Mouse (Mus musculus) thymus, postnatal 14 days (tissue): ENCODE data around the gene Sf3b6.
A peak's percentile ranks its signal among the peaks of the same experiment; 100 is the strongest.
"Not testable (repeated sequence)": the region's sequence is repeated elsewhere in the genome, so short reads cannot be mapped to it uniquely, and the experiment has no call there.

Experiments
- DNase-seq: peaks from one replicate; pipeline ENCODE4 v3.0.0; 2021

Gene Sf3b6

GRCm38 (mm10) chr12:4817361-4818101, at the start of gene Sf3b6:
Gene Sf3b6, plus strand, starts transcription at chr12:4817544.
- peak; percentile 100 for DNase-seq

- DNase-seq = peak; percentile 97
These were observed 48.6 kb upstream of the Sf3b6 start, which contains the start of the genes Pfn4 and Fam228b for GRCm38 (mm10) chr12:4768492-4769332. Gene Pfn4, plus strand, starts transcription at chr12:4769022. Gene Fam228b, minus strand, starts transcription at chr12:4769267.

- DNase-seq = no peak
These were observed 48.0 kb upstream of the Sf3b6 start for GRCm38 (mm10) chr12:4769333-4769723.

GRCm38 (mm10) chr12:4774895-4775587, 42.3 kb upstream of the Sf3b6 start:
- no peak for DNase-seq

- peak; percentile 46 for DNase-seq
These were observed 41.8 kb upstream of the Sf3b6 start for GRCm38 (mm10) chr12:4775588-4775949.

- no peak for DNase-seq
These were observed 39.6 kb upstream of the Sf3b6 start for GRCm38 (mm10) chr12:4777734-4778133.

- no peak for DNase-seq
These were observed 37.1 kb upstream of the Sf3b6 start for GRCm38 (mm10) chr12:4780245-4780644.

- DNase-seq = no peak
These were observed 36.1 kb upstream of the Sf3b6 start for GRCm38 (mm10) chr12:4781270-4781669.

- DNase-seq = not testable (repeated sequence)
These were observed 35.5 kb upstream of the Sf3b6 start for GRCm38 (mm10) chr12:4781725-4782404.

GRCm38 (mm10) chr12:4783598-4783997, 33.7 kb upstream of the Sf3b6 start:
- DNase-seq = peak; percentile 54

- no peak for DNase-seq
These were observed 32.9 kb upstream of the Sf3b6 start for GRCm38 (mm10) chr12:4784466-4784865.

GRCm38 (mm10) chr12:4788128-4788527, 29.2 kb upstream of the Sf3b6 start:
- not testable (repeated sequence) for DNase-seq

- peak; percentile 46 for DNase-seq
These were observed 23.6 kb upstream of the Sf3b6 start for GRCm38 (mm10) chr12:4793718-4794117.

GRCm38 (mm10) chr12:4797471-4797870, 19.9 kb upstream of the Sf3b6 start:
- not testable (repeated sequence) for DNase-seq

GRCm38 (mm10) chr12:4811036-4811435, 6.3 kb upstream of the Sf3b6 start:
- no peak for DNase-seq

- no peak for DNase-seq
These were observed 5.6 kb upstream of the Sf3b6 start for GRCm38 (mm10) chr12:4811705-4812104.

- DNase-seq = no peak
These were observed 3.7 kb upstream of the Sf3b6 start for GRCm38 (mm10) chr12:4813636-4814035.

GRCm38 (mm10) chr12:4816680-4817360, 524 bp upstream of the Sf3b6 start:
- no peak for DNase-seq

GRCm38 (mm10) chr12:4827256-4827655, 9.9 kb downstream of the Sf3b6 start:
- no peak for DNase-seq

- DNase-seq = no peak
These were observed 19.6 kb downstream of the Sf3b6 start for GRCm38 (mm10) chr12:4836959-4837358.

GRCm38 (mm10) chr12:4840010-4840409, 22.7 kb downstream of the Sf3b6 start:
- DNase-seq = no peak

- DNase-seq = no peak
These were observed 23.4 kb downstream of the Sf3b6 start for GRCm38 (mm10) chr12:4840741-4841140.
